16 mouse cellular contexts compared by ENCODE assay signal in the genomic region with DNA sequence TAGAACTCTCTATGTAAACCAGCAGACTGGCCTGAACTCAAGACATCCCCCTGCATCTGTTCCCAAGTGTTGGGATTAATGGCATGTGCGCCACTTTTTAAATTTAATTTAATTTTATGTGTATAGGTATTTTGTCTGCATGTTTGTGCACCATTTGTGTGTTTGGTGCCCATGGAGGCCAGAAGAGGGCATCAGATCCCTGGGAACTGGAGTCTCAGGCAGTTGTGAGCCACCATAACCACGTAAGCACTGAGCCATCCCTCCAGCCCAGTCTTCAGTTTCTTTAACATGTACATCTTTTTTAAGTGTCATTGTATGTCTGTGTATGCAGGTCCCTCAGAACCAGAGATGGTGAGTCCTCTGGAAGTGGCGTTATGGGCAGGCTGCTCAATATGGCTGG. TPM values are rescaled to one million over a fixed set of nuclear protein-coding genes. Genes with fewer than 3 reads are reported as not detected.
DNase-seq lines count a peak whose midpoint lies in the region; ATAC-seq and TF ChIP-seq lines count a peak whose summit lies in the region.
"Had no signal": no experiment of that assay in that cellular context is flagged by ENCODE, and none has a peak within 500 bp of the region (broad histone marks: within the 10 kb centered on the region; RNA-seq: fewer than 3 reads in every experiment).

No protein-coding gene starts in this region.

- no peak for ATAC-seq in CD4-positive, CD25-positive, alpha-beta regulatory T cell, adult 4 months
- peak; percentile 58 for ATAC-seq in megakaryocyte, adult 5-6 weeks (ENCODE audit: poor library complexity, severe bottlenecking)
- ATAC-seq in midbrain, embryonic 11.5 days (ENCODE audit: low FRiP score) = no peak
- ATAC-seq: forebrain, embryonic 16.5 days; intestine, embryonic 16.5 days had no signal

- H3K4me2 ChIP-seq in midbrain, embryonic 11.5 days = no peak overlapping the region
- H3K4me2 ChIP-seq: liver, embryonic 15.5 days; midbrain, embryonic 12.5 days had no signal

- no peaks in the 10 kb centered on the region for H3K27me3 ChIP-seq in spleen, adult 2 months (ENCODE audit: control insufficient read depth, insufficient read depth, low read length)
- H3K27me3 ChIP-seq in midbrain, embryonic 11.5 days (ENCODE audit: control insufficient read depth, insufficient read depth, low read length) = no peaks in the 10 kb centered on the region
- H3K27me3 ChIP-seq: liver, embryonic 15.5 days; midbrain, embryonic 12.5 days had no signal

- no peaks in the 10 kb centered on the region for H3K36me3 ChIP-seq in spleen, adult 2 months (ENCODE audit: control insufficient read depth, insufficient read depth, low read length)
- no peaks in the 10 kb centered on the region for H3K36me3 ChIP-seq in midbrain, embryonic 11.5 days (ENCODE audit: control insufficient read depth, insufficient read depth, low read length)
- H3K36me3 ChIP-seq: liver, embryonic 15.5 days; midbrain, embryonic 12.5 days had no signal

- H3K4me1 ChIP-seq in spleen, adult 2 months (ENCODE audit: control insufficient read depth, insufficient read depth, insufficient read length) = peaks cover 13% of the 10 kb centered on the region; the same call in 1 of the 2 replicates
- no peaks in the 10 kb centered on the region for H3K4me1 ChIP-seq in midbrain, embryonic 11.5 days (ENCODE audit: control insufficient read depth, insufficient read depth, low read length)
- H3K4me1 ChIP-seq: midbrain, embryonic 12.5 days had no signal

- H3K9ac ChIP-seq in midbrain, embryonic 11.5 days (ENCODE audit: low read length) = no peak overlapping the region
- H3K9ac ChIP-seq: liver, embryonic 15.5 days; midbrain, embryonic 12.5 days had no signal

- no peak for TF ChIP-seq POLR2A in spleen, adult 2 months (IDR thresholded peaks at IDR 0.05; ENCODE audit: low read depth, low read length)

- no peaks in the 10 kb centered on the region for H3K9me3 ChIP-seq in midbrain, embryonic 11.5 days (ENCODE audit: control insufficient read depth, low read length)
- H3K9me3 ChIP-seq: liver, embryonic 15.5 days; midbrain, embryonic 12.5 days had no signal

- H3K27ac ChIP-seq in spleen, adult 2 months (ENCODE audit: insufficient read depth, low read length) = no peak overlapping the region
- no peak overlapping the region for H3K27ac ChIP-seq in midbrain, embryonic 11.5 days (ENCODE audit: low read depth, low read length)
- H3K27ac ChIP-seq: liver, embryonic 15.5 days; midbrain, embryonic 12.5 days had no signal

- peak; percentile 66 for DNase-seq in CD4-positive, CD25-positive, alpha-beta regulatory T cell, adult 2 months (ENCODE audit: low read depth, low spot score)
- peak in 1 of 2 experiments; percentile 32 for DNase-seq in spleen, adult 2 months (ENCODE audit: low read depth in 1 of 2, low spot score in 2 of 2)
- DNase-seq in spleen, adult 12 weeks (ENCODE audit: low spot score) = no peak
- DNase-seq in urinary bladder, postnatal 25 days (ENCODE audit: low spot score) = no peak
- no peak for DNase-seq in heart, adult 8-10 months (ENCODE audit: low spot score)
- DNase-seq in midbrain, embryonic 11.5 days (ENCODE audit: low spot score, missing footprints) = no peak
- DNase-seq: heart, postnatal 4 days had no signal

- TF ChIP-seq CTCF in spleen, adult 2 months (IDR thresholded peaks at IDR 0.05; ENCODE audit: extremely low read depth, insufficient read depth, insufficient read length, insufficient replicate concordance) = peak; percentile 27; the same call in 1 of the 2 replicates

- WGBS in spleen, adult 2 months = 84% methylated on average over 3 of the region's 3 CpGs
- 84% methylated on average over 3 of the region's 3 CpGs for WGBS in midbrain, embryonic 11.5 days

- no peak overlapping the region for H3K4me3 ChIP-seq in spleen, adult 2 months (ENCODE audit: extremely low read depth, insufficient read depth, insufficient read length)
- no peak overlapping the region for H3K4me3 ChIP-seq in midbrain, embryonic 11.5 days (ENCODE audit: low read depth, low read length)
- H3K4me3 ChIP-seq: liver, embryonic 15.5 days; midbrain, embryonic 12.5 days had no signal

RNA-seq across cellular contexts. Expression of a gene that starts 9.4 kb away (rescaled TPM):
- under 1 TPM in 1 of 2 experiments, not detected in 1; 0.81 TPM for polyA plus RNA-seq in CD4-positive, CD25-positive, alpha-beta regulatory T cell, adult 4 months (2017; shearing (Covaris generic))
- polyA plus RNA-seq in spleen, adult 2 months (2012; rRNA removed) = 1,018 and 1,065 TPM in 2 replicates
- 0.96 TPM in 1 of 2 replicates, not detected in the other for total RNA-seq in megakaryocyte, adult 5-6 weeks (2015)
- not detected in 2 replicates for total RNA-seq in megakaryocyte, adult 5-6 weeks (2017)
- not detected for total RNA-seq in heart, adult 8-10 months (2022)
- not detected in 2 replicates for polyA plus RNA-seq in midbrain, embryonic 11.5 days (2014; fragmentation: Nextera tagmentation; extraction: Ambion mirVana)
- total RNA-seq: adrenal gland, adult 18-20 months; gastrocnemius, adult 8-10 months; heart, postnatal 4 days had no signal
- polyA plus RNA-seq: forebrain, embryonic 16.5 days; midbrain, embryonic 12.5 days; neural tube, embryonic 11.5 days had no signal

RNA-seq across cellular contexts. Expression of a gene that starts 13.5 kb away (rescaled TPM):
- 100 to 1,000 TPM; 274 to 321 TPM for polyA plus RNA-seq in CD4-positive, CD25-positive, alpha-beta regulatory T cell, adult 4 months (2017; shearing (Covaris generic))
- 135 and 221 TPM in 2 replicates for polyA plus RNA-seq in spleen, adult 2 months (2012; rRNA removed)
- total RNA-seq in megakaryocyte, adult 5-6 weeks (2015) = 65.9 and 71.1 TPM in 2 replicates
- 46.6 and 49.2 TPM in 2 replicates for total RNA-seq in megakaryocyte, adult 5-6 weeks (2017)
- 1 to 10 TPM; 1.2 to 2.9 (median 1.3) TPM for total RNA-seq in heart, adult 8-10 months (2022)
- polyA plus RNA-seq in midbrain, embryonic 11.5 days (2014; fragmentation: Nextera tagmentation; extraction: Ambion mirVana) = 1.3 and 1.7 TPM in 2 replicates

RNA-seq across cellular contexts. Expression of a gene that starts 35.4 kb away (rescaled TPM):
- polyA plus RNA-seq in CD4-positive, CD25-positive, alpha-beta regulatory T cell, adult 4 months (2017; shearing (Covaris generic)) = 10 to 100 TPM; 13.9 to 20.5 TPM
- 6.3 and 8.2 TPM in 2 replicates for polyA plus RNA-seq in spleen, adult 2 months (2012; rRNA removed)
- total RNA-seq in megakaryocyte, adult 5-6 weeks (2015) = 107 and 108 TPM in 2 replicates
- 85.9 and 105 TPM in 2 replicates for total RNA-seq in megakaryocyte, adult 5-6 weeks (2017)
- total RNA-seq in heart, adult 8-10 months (2022) = 1 to 10 TPM in 3 of 4 experiments, not detected in 1; 1.2 to 2.2 (median 1.6) TPM
- polyA plus RNA-seq in midbrain, embryonic 11.5 days (2014; fragmentation: Nextera tagmentation; extraction: Ambion mirVana) = 178 and 195 TPM in 2 replicates

RNA-seq across cellular contexts. Expression of a gene that starts 44.3 kb away (rescaled TPM):
- 10 to 100 TPM in 1 of 2 experiments, 1 to 10 TPM in 1; 7.5 to 15.2 TPM for polyA plus RNA-seq in CD4-positive, CD25-positive, alpha-beta regulatory T cell, adult 4 months (2017; shearing (Covaris generic))
- 5.5 and 5.8 TPM in 2 replicates for polyA plus RNA-seq in spleen, adult 2 months (2012; rRNA removed)
- 2.0 and 3.3 TPM in 2 replicates for total RNA-seq in megakaryocyte, adult 5-6 weeks (2015)
- total RNA-seq in megakaryocyte, adult 5-6 weeks (2017) = 1.1 and 2.8 TPM in 2 replicates
- not detected for total RNA-seq in heart, adult 8-10 months (2022)
- polyA plus RNA-seq in midbrain, embryonic 11.5 days (2014; fragmentation: Nextera tagmentation; extraction: Ambion mirVana) = 5.7 and 6.2 TPM in 2 replicates

RNA-seq across cellular contexts. Expression of a gene that starts 50.9 kb away (rescaled TPM):
- 10 to 100 TPM; 14.5 to 18.4 TPM for polyA plus RNA-seq in CD4-positive, CD25-positive, alpha-beta regulatory T cell, adult 4 months (2017; shearing (Covaris generic))
- polyA plus RNA-seq in spleen, adult 2 months (2012; rRNA removed) = 215 and 345 TPM in 2 replicates
- 79.8 and 80.9 TPM in 2 replicates for total RNA-seq in megakaryocyte, adult 5-6 weeks (2015)
- 44.4 and 45.1 TPM in 2 replicates for total RNA-seq in megakaryocyte, adult 5-6 weeks (2017)
- total RNA-seq in heart, adult 8-10 months (2022) = 10 to 100 TPM; 48.5 to 55.9 (median 54.8) TPM
- 64.3 and 80.7 TPM in 2 replicates for polyA plus RNA-seq in midbrain, embryonic 11.5 days (2014; fragmentation: Nextera tagmentation; extraction: Ambion mirVana)

Comparison
In these comparisons a context has a peak if more than half of its experiments do, and no peak if none do; other contexts are left out.
1. RNA of a gene that starts 9.4 kb away (polyA plus RNA-seq): 1,018 to 1,065 TPM in spleen, adult 2 months; 0.81 TPM in CD4-positive, CD25-positive, alpha-beta regulatory T cell, adult 4 months and not detected in midbrain, embryonic 11.5 days; every median in the first group is over 100 times any median in the second.
2. RNA of a gene that starts 13.5 kb away (polyA plus RNA-seq): 274 to 321 TPM in CD4-positive, CD25-positive, alpha-beta regulatory T cell, adult 4 months and 135 to 221 TPM in spleen, adult 2 months; 1.3 to 1.7 TPM in midbrain, embryonic 11.5 days; every median in the first group is over 10 times any median in the second.